Mouse (Mus musculus) stomach, postnatal 0 days (tissue): Measurements from ENCODE around the gene Ugt2b36. TPM values are rescaled to one million over a fixed set of nuclear protein-coding genes. Genes with fewer than 3 reads are reported as not detected.
"Not testable (repeated sequence)": the region's sequence is repeated elsewhere in the genome, so short reads cannot be mapped to it uniquely, and the experiment has no call there.

Source experiments
- ATAC-seq: fragments of 200-750 bp; cut with Nextera tagmentation; 2 replicates; pipeline ENCODE4 v1.8.0; 2017; ENCODE audit not compliant: low FRiP score, low TSS enrichment
- DNase-seq: peaks from one replicate; pipeline ENCODE4 v3.0.0-alpha.2; 2016; ENCODE audit warnings: low spot score
- H3K27ac ChIP-seq: fragments of 300-500 bp; sonication (generic); replicated peaks from 2 replicates; pipeline ENCODE4 v1.5.1; 2014; ENCODE audit warnings: mild to moderate bottlenecking, control low read depth
- H3K27me3 ChIP-seq: fragments of 300-500 bp; sonication (generic); 2 replicates; pipeline ENCODE4 v1.6.1; 2014; ENCODE audit warnings: low read length; ENCODE audit not compliant: control insufficient read depth, insufficient read depth
- H3K36me3 ChIP-seq: fragments of 300-500 bp; sonication (generic); 2 replicates; pipeline ENCODE4 v1.6.1; 2014; ENCODE audit warnings: low read length, mixed read lengths; ENCODE audit not compliant: control insufficient read depth, insufficient read depth
- H3K4me1 ChIP-seq: fragments of 300-500 bp; sonication (generic); replicated peaks from 2 replicates; pipeline ENCODE4 v1.6.1; 2014; ENCODE audit warnings: antibody characterized with exemption; ENCODE audit not compliant: control insufficient read depth, insufficient read depth
- H3K4me2 ChIP-seq: fragments of 300-500 bp; sonication (generic); replicated peaks from 2 replicates; pipeline ENCODE4 v1.6.1; 2014; ENCODE audit warnings: low read depth, mild to moderate bottlenecking, control low read depth, moderate library complexity
- H3K4me3 ChIP-seq: fragments of 300-500 bp; sonication (generic); 2 replicates; pipeline ENCODE4 v1.5.1; 2014; ENCODE audit warnings: low read depth, low read length, control low read depth
- H3K9ac ChIP-seq: fragments of 300-500 bp; sonication (generic); 2 replicates; pipeline ENCODE4 v1.6.1; 2014; ENCODE audit warnings: mild to moderate bottlenecking, low read length, control low read depth, mixed read lengths
- H3K9me3 ChIP-seq: fragments of 300-500 bp; sonication (generic); 2 replicates; pipeline ENCODE4 v1.6.1; 2016; ENCODE audit warnings: low read length; ENCODE audit not compliant: control insufficient read depth
- CTCF ChIP-seq: IDR thresholded peaks from 2 replicates; pipeline ENCODE4 v1.5.1; 2016; ENCODE audit warnings: antibody characterized with exemption, low read depth, mild to moderate bottlenecking, moderate library complexity
- EP300 ChIP-seq: optimal IDR thresholded peaks from 2 replicates; pipeline ENCODE3; 2016; ENCODE audit warnings: antibody characterized with exemption
- WGBS: fragments of 180-500 bp; shearing (Covaris S2); extraction: QIAGEN DNeasy Blood & Tissue Kit; methylation state at CpG from one replicate; pipeline ENCODE4 v1.1.7; 2014; 5-methylcytosine and 5-hydroxymethylcytosine counted together
- polyA plus RNA-seq: library from polyadenylated mRNA; unstranded; fragments of >200 nt; fragmentation: Nextera tagmentation; extraction: Ambion mirVana; gene quantifications from 2 replicates; pipeline ENCODE4 v1.2.1, GENCODE M21; 2015

The Ugt2b36 gene
- 0.16 and 0.17 TPM in 2 replicates for polyA plus RNA-seq

DNA sequence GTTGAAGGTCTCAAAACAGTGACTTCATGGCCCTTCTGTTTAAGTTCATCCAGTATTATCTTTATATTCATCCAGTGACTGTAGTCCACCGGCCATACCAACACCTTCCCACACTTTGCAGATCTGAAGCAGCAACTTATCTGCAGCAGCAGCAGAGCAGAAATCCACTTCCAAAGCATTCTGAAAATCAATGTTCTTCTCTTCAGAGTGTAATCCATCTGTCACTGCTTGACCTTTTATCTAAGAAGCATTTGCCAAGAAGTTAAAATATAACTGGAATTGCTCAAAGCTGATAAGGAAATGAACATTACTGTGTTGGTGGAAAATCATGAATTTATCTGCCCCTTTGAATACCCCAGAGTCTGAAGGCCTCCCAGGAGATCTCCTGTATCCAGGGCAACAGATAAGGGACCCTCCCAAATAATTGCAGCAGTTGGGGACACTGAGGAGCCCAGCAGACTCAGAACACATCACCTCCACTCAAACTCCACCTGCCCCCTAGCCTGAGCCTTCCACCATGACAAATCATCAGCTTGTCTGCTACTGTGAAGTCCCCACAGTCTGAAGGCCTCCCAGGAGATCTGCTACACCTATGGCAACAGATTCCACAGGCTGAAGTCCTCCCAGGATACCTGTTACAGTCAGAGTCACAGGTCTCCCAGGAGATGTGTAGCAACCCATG is at the start of gene Ugt2b36:
Gene Ugt2b36 (minus strand): TSS at position 210 of the 682 bp plus-strand sequence.
- Histone ChIP-seq H3K27me3 (no peaks in the 10 kb centered on the region), H3K4me2 (no peak within 1 kb of the TSS), H3K4me3 (no peak within 1 kb of the TSS), H3K36me3 (no peaks in the 10 kb centered on the region), H3K27ac (no peak within 1 kb of the TSS), H3K9me3 (no peaks in the 10 kb centered on the region), H3K4me1 (no peaks in the 10 kb centered on the region), H3K9ac (no peak within 1 kb of the TSS)
- DNase-seq (no peak), ATAC-seq (no peak)
- no peak for TF ChIP-seq CTCF
- no peak for TF ChIP-seq EP300
- WGBS, result 45% methylated on average over 1 of the region's 1 CpGs

DNA sequence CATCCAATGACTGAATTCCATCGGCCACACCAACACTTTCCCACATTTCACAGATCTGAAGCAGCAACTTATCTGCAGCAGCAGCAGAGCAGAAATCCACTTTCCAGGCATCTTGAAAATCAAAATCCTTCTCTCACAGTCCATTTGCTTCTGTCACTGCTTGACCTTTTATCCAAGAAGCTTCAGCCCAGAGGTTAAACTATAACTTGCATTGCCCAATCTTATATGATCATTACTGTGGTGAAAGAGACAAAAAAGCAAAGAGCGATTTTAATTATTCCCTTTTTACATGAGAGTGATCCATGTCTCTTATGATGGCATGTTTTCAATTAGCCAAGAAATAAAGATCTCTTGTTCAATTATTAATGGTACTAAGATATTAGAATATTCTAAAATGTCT is 47.8 kb upstream of the Ugt2b36 start, which contains the start of gene Ugt2b5:
Gene Ugt2b5 (minus strand): TSS at position 123 of the 400 bp plus-strand sequence.
- H3K36me3 ChIP-seq, DNase-seq, H3K4me3 ChIP-seq, ATAC-seq, H3K4me1 ChIP-seq, H3K27me3 ChIP-seq, H3K9ac ChIP-seq, H3K27ac ChIP-seq, H3K4me2 ChIP-seq, H3K9me3 ChIP-seq: not testable (repeated sequence)
- 85% methylated on average over 1 of the region's 2 CpGs for WGBS

DNA sequence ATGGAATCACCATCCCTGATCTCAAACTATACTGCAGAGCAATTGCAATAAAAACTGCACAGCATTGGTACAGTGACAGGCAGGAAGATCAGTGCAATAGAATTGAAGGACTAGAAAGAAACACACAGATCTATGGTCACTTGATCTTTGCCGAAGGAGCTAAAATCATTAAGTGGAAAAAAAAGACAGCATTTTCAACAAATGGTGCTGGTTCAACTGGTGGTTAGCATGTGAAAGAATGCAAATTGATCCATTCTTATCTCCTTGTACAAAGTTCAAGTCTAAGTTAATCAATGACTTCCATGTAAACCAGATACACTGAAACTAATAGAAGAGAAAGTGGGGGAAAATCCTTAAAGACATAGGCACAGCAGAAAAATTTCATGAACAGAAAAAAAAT is 11.3 kb upstream of the Ugt2b36 start:
- WGBS, result 48% methylated on average over 1 of the region's 1 CpGs
- H3K36me3 ChIP-seq, H3K27ac ChIP-seq, H3K4me2 ChIP-seq, DNase-seq, H3K4me3 ChIP-seq, ATAC-seq, H3K9me3 ChIP-seq, H3K27me3 ChIP-seq, H3K4me1 ChIP-seq, H3K9ac ChIP-seq: not testable (repeated sequence)

DNA sequence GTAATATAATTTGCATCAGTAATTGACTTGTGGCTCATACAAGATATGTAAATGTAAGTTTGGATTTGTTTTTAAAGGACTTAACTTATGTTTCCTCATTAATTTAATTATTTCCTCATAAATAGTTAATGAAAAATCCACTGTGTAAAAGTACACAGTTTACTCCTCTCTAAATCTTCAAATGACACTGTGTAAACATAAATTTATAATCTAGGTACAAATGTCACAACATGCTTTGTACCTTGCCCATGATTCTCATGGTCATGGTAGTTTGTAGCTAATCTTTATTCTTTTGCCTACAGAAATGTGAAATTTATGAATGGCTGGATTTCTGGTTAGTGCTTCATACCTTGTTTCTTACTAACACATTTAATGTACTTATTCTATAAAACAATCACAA is 1.2 kb downstream of the Ugt2b36 start:
- no peaks in the 10 kb centered on the region for H3K36me3 ChIP-seq
- DNase-seq, result no peak
- H3K27me3 ChIP-seq, result no peaks in the 10 kb centered on the region
- no peak overlapping the region for H3K27ac ChIP-seq
- H3K9me3 ChIP-seq, result no peaks in the 10 kb centered on the region
- no peak overlapping the region for H3K4me3 ChIP-seq
- no peak overlapping the region for H3K4me2 ChIP-seq
- H3K9ac ChIP-seq, result no peak overlapping the region
- TF ChIP-seq CTCF (no peak), EP300 (no peak)
- no peaks in the 10 kb centered on the region for H3K4me1 ChIP-seq
- no peak for ATAC-seq

DNA sequence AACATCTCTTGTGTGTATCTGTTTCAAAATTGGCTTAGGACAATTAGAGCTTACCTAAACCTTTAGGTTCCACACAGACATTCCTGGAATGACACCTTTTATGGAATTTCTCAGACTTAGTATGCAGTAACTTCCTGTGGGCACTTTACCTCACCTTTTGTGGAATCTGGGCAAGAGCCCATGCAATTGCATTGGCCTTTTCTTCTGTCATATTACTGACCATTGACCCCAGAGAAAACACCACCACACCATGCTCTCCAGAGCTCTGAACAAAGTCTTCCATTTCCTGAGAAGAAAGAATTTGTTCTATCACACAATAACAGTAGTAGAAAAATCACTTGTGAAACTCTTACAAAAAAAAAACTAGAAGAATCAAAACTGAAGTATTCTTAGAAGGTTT is 3.1 kb downstream of the Ugt2b36 start:
- H3K36me3 ChIP-seq, result no peaks in the 10 kb centered on the region
- H3K4me1 ChIP-seq, result no peaks in the 10 kb centered on the region
- no peak overlapping the region for H3K4me3 ChIP-seq
- no peaks in the 10 kb centered on the region for H3K27me3 ChIP-seq
- no peak for DNase-seq
- ATAC-seq, result no peak
- no peak overlapping the region for H3K27ac ChIP-seq
- H3K9ac ChIP-seq, result no peak overlapping the region
- H3K9me3 ChIP-seq, result no peaks in the 10 kb centered on the region
- H3K4me2 ChIP-seq, result no peak overlapping the region
- no peak for TF ChIP-seq CTCF
- TF ChIP-seq EP300, result no peak

DNA sequence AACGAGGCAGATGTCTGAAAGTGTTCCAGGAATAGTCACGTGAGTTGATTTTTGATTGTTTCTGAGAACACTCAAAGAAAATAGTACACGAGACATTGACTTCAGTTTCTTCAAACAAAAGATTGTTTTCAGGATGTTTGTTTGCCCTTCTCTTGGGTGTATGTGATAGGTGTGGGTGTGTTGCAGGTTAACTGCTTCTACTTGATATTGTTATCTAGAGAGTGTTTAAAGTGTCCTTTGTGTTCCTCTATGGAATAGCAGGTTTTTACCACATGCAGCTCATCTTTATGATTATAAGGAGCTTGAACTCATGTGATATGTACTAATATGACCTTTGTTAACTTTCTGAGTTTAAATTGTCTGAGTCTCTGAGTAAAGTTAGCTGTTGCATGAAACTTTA is 6.1 kb downstream of the Ugt2b36 start:
- ATAC-seq, result no peak

More for the DNA sequence above, 6.1 kb downstream of the Ugt2b36 start:
- Histone ChIP-seq H3K36me3 (no peaks in the 10 kb centered on the region), H3K4me3 (no peak overlapping the region), H3K9me3 (no peaks in the 10 kb centered on the region), H3K27me3 (no peaks in the 10 kb centered on the region), H3K27ac (no peak overlapping the region), H3K4me2 (no peak overlapping the region), H3K9ac (no peak overlapping the region), H3K4me1 (no peaks in the 10 kb centered on the region)
- TF ChIP-seq EP300, result no peak
- TF ChIP-seq CTCF, result no peak
- WGBS, result 59% methylated on average over 3 of the region's 3 CpGs
- DNase-seq, result no peak
